Mouse (Mus musculus) kidney, adult 18-20 months (tissue): Measurements from ENCODE around the gene Lsm4.

ENCODE experiments used
- DNase-seq: peaks from one replicate; pipeline ENCODE4 v3.0.0; 2021

The Lsm4 gene

GRCm38 (mm10) chr8:70680039-70680438 is 7.0 kb downstream of the Lsm4 start:
- peak; percentile 80 for DNase-seq

GRCm38 (mm10) chr8:70681410-70681809 is 8.4 kb downstream of the Lsm4 start:
- DNase-seq, result no peak

- DNase-seq, result no peak
Measured at GRCm38 (mm10) chr8:70682193-70682592, 9.1 kb downstream of the Lsm4 start.

GRCm38 (mm10) chr8:70682692-70683091 is 9.6 kb downstream of the Lsm4 start:
- no peak for DNase-seq

GRCm38 (mm10) chr8:70684291-70684690 is 11.2 kb downstream of the Lsm4 start:
- no peak for DNase-seq

GRCm38 (mm10) chr8:70687576-70687975 is 14.5 kb downstream of the Lsm4 start:
- peak; percentile 83 for DNase-seq

GRCm38 (mm10) chr8:70688136-70688535 is 15.1 kb downstream of the Lsm4 start:
- DNase-seq, result no peak

- peak; percentile 34 for DNase-seq
Measured at GRCm38 (mm10) chr8:70689892-70690390, 16.9 kb downstream of the Lsm4 start.

- DNase-seq, result no peak
Measured at GRCm38 (mm10) chr8:70691230-70691629, 18.2 kb downstream of the Lsm4 start.

GRCm38 (mm10) chr8:70691727-70692231 is 18.7 kb downstream of the Lsm4 start:
- peak; percentile 56 for DNase-seq

- DNase-seq, result no peak
Measured at GRCm38 (mm10) chr8:70693636-70694035, 20.6 kb downstream of the Lsm4 start.

GRCm38 (mm10) chr8:70695318-70696018 is 22.4 kb downstream of the Lsm4 start:
- peak; percentile 67 for DNase-seq

GRCm38 (mm10) chr8:70696019-70696885 is 23.2 kb downstream of the Lsm4 start:
- peak; percentile 82 for DNase-seq

- DNase-seq, result peak; percentile 32
Measured at GRCm38 (mm10) chr8:70696946-70697345, 23.9 kb downstream of the Lsm4 start.

GRCm38 (mm10) chr8:70697366-70698250 is 24.6 kb downstream of the Lsm4 start:
- DNase-seq, result no peak

GRCm38 (mm10) chr8:70698310-70699109 is 25.5 kb downstream of the Lsm4 start, which contains the start of gene Jund:
Jund (plus strand) TSS chr8:70698949.
- DNase-seq, result peak; percentile 99

GRCm38 (mm10) chr8:70699116-70699833 is 26.2 kb downstream of the Lsm4 start:
- peak; percentile 77 for DNase-seq

GRCm38 (mm10) chr8:70699834-70700554 is 26.9 kb downstream of the Lsm4 start:
- peak; percentile 85 for DNase-seq

GRCm38 (mm10) chr8:70700555-70700922 is 27.5 kb downstream of the Lsm4 start:
- DNase-seq, result peak; percentile 92
